Mouse (Mus musculus) E14TG2a.4 (cell line): ENCODE results near the gene Tbc1d22a.

Experiments
- CTCF ChIP-seq: conservative IDR thresholded peaks from 2 replicates; pipeline ENCODE4 v1.5.1; 2014; ENCODE audit warnings: low read length
- NANOG ChIP-seq: IDR thresholded peaks from 2 replicates; pipeline ENCODE4 v1.6.1; 2014; ENCODE audit warnings: borderline replicate concordance, low read length, mixed read lengths

DNA sequence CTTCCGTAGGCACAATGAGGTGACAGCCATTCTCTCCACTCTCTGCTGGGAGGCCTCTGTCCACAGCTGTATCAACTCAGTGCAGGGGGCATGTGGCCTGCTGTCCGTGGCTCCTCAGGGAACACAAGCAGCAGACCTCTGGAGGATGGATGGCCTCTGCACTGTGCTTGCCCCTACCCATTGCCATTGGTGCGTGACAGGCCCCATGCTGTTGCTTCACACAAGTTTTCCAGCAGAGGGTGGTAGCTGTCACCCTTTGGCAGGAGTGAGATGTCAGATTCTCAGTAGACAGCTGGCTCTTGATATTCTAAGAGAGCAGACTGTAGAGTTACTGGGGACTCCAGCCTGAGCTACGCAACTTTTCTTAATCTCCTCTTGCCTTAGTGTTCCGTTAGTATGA lies 195.1 kb downstream of the Tbc1d22a start:
- no peak for TF ChIP-seq CTCF
- TF ChIP-seq NANOG = no peak
